Mouse (Mus musculus): ENCODE measurements around the gene Tex13b.
A peak's percentile ranks its signal among the peaks of the same experiment; 100 is the strongest.
"Not testable (repeated sequence)": the region's sequence is repeated elsewhere in the genome, so short reads cannot be mapped to it uniquely, and the experiment has no call there.

The Tex13b gene

GRCm38 (mm10) chrX:140813312-140814006 is at the start of gene Tex13b:
Tex13b (minus strand) TSS chrX:140813433.
- DNase-seq = no peak

GRCm38 (mm10) chrX:140862760-140863159 is 49.5 kb upstream of the Tex13b start:
- no peak for DNase-seq

- DNase-seq = no peak
Measured at GRCm38 (mm10) chrX:140857445-140857844, 44.2 kb upstream of the Tex13b start.

- not testable (repeated sequence) for DNase-seq
Measured at GRCm38 (mm10) chrX:140857040-140857439, 43.8 kb upstream of the Tex13b start.

- DNase-seq = no peak
Measured at GRCm38 (mm10) chrX:140854561-140854960, 41.3 kb upstream of the Tex13b start.

GRCm38 (mm10) chrX:140845401-140845800 is 32.2 kb upstream of the Tex13b start:
- DNase-seq = not testable (repeated sequence)

GRCm38 (mm10) chrX:140839887-140840286 is 26.7 kb upstream of the Tex13b start:
- no peak for DNase-seq

- no peak for DNase-seq
Measured at GRCm38 (mm10) chrX:140838077-140838476, 24.8 kb upstream of the Tex13b start.

GRCm38 (mm10) chrX:140831706-140832105 is 18.5 kb upstream of the Tex13b start:
- no peak for DNase-seq

- DNase-seq = no peak
Measured at GRCm38 (mm10) chrX:140822295-140822694, 9.1 kb upstream of the Tex13b start.

- peak in 1 of 2 experiments; percentile 8 for DNase-seq
Measured at GRCm38 (mm10) chrX:140805340-140805739, 7.9 kb downstream of the Tex13b start.

- DNase-seq = peak in 1 of 2 experiments; percentile 2
Measured at GRCm38 (mm10) chrX:140769794-140770193, 43.4 kb downstream of the Tex13b start.

Measured in lung, adult 18-20 months (tissue).